Mouse (Mus musculus) gastrocnemius, postnatal 25 days (tissue): ENCODE measurements at regions not wholly inside any gene's neighbourhood (a gene's known extent, or its start where the extent isn't known, plus 50 kb on each side); places are given as distances from the start of the nearest gene placed in this dataset.
"Not testable (repeated sequence)": the region's sequence is repeated elsewhere in the genome, so short reads cannot be mapped to it uniquely, and the experiment has no call there.

Source experiments
- DNase-seq: peaks from one replicate; pipeline ENCODE4 v3.0.0; 2022

GRCm38 (mm10) chr1:14688041-14688440 is 1405.1 kb downstream of the 4930444P10Rik start:
- not testable (repeated sequence) for DNase-seq

GRCm38 (mm10) chr1:14686172-14686571 is 1407.0 kb downstream of the 4930444P10Rik start:
- DNase-seq, result no peak

DNA sequence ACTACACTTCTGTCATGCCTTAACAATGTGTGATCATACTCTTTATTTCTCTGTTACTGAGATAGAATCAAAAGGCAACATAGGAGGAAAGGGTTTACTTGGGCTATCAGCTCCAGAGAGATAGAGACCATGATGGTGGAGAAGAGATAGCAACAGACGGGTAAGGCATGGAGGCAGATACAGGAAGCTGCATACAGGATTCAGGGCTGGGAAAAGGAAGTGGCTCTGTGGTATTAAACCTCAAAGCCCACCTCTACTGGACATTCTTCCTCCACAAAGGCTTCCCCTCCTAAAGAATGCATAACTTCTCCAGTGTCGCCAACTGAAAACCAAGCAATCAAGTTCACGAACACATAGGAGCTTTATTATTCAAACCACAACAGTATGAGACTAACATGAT is 1412.7 kb downstream of the 4930444P10Rik start:
- no peak for DNase-seq

- DNase-seq, result no peak
These were observed 1420.6 kb downstream of the 4930444P10Rik start for GRCm38 (mm10) chr1:14672393-14672999.

DNA sequence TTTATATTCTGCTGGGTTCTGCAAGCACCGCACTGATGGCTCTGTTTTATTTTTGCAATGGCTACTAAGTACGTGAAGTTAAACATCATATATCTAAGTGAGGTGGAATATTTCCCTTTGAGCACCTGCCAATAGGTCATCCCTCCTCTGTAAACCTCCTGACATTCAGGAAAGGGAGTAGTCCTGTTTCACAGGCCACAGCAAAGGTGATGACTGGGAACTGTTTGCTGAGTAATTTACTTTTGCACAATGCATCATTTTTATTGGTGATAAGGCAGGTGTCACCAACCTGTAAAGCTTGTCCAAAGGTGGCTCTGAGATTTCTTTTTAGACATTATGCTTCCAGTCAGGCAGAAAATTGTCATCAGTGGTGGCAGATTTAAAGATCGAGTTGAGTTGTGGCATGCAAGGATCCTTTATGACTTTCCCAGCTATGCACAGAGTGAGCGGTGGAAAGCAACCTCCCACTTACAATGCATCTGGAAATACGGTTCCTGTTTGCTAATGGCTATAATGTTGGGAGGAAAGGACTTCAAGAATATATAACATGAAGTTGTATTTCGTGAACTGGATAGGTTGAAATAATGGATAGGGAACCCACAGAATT is 1430.3 kb downstream of the 4930444P10Rik start:
- no peak for DNase-seq

GRCm38 (mm10) chr1:14661854-14662253 is 1431.3 kb downstream of the 4930444P10Rik start:
- no peak for DNase-seq

DNA sequence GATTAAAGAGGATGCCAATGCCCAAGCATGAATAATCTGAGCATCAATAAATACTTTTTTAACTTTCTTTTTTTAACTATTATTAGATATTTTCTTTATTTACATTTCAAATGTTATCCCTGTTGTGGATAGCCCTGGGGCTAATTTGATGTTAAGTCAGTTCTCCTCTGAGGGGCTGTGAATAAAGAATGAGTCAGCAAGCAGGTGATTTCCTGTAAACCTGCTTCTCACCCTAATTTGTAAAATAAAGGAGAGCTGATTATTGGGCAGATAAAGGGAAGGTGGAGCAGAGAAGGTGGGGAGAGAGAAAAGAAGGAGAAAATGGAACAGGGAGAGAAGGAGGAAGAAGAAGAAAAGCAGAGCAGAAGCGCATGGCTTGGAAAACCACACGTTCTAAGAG is 1442.8 kb downstream of the 4930444P10Rik start:
- DNase-seq, result no peak

DNA sequence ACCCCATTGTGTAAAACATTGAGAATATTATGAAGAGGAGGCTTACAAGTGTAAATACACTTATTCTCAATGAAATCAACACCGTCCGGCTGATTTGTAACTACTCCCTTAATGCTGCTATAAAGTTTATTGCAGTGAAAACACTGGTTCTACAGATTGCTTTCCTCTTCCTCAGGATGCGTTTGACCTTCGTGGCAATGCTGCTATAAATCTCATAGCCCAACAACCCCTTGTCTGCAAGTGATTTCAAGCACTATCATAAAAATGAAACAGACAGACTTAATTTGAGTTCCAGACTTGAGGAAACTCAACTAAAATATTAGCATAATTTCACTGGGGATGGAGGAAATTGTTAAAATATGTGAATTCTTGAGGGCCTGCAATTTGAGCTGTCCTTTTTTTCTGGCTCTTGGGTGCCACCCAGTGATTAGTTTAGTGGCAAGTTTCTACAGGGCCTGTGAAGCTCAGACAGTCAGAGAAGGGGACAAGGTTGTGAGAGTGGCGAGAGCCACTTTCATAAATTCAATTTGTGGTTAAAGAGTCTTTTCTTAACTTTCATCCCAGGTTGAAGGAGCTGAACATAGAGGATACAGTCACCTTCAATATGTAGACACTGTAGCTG is 1457.4 kb downstream of the 4930444P10Rik start:
- no peak for DNase-seq

DNA sequence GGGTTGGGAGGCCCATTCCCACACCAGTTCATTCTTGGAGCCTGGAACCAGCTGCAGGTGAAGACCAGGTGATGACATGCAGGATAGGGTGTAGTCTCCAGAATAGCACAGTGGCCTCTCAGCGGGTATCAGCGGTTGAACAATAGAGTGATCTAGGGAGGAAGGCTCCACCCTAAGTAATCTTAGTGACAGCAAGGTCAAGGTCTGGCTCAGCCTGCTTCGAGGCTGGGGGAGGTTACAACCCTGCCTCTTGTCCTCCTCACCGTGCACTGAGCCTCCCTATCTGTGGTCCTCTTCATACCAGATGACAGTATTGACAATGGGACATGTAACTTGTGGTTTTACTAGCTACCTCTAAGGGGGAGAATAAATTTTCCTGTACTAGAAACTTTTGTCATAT is 1461.1 kb downstream of the 4930444P10Rik start:
- no peak for DNase-seq

DNA sequence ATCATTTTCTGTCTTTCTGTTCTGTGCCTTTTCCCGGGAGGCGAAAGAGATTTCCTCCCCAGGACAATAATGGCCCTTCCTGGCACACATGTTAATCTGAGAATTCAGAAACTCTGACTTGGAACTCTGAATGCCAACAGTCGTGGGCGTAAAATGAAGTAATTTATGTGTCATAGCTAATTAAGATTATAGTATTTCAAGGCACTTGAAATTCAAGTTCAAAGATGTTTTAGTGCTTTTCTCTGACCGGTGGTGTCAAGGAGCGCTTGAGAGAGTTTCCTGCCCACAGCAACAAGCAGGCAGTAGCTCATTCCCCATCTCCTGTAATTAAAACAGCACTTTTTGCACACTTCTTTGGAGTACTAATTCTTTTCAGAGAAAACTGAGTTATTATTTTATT is 1465.9 kb downstream of the 4930444P10Rik start:
- DNase-seq, result no peak

DNA sequence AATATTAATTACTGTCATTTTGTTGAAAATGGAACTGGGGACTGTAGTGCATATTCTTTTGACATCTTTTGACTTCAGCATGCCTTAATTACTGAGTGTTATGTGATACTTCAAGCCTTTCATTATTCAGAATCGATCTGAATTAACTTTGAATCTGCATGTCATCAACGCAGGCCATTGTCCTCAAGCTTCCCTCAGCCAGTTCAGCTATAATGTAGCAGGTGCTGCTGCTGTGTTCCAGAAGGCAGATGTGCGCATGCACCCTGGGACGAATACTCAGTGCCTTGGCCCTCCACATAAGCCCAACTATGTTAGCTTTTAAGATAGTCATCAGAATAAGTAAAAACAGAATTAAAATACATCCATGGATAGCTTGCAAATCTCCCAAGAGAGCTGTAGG is 1466.4 kb downstream of the 4930444P10Rik start:
- no peak for DNase-seq

DNA sequence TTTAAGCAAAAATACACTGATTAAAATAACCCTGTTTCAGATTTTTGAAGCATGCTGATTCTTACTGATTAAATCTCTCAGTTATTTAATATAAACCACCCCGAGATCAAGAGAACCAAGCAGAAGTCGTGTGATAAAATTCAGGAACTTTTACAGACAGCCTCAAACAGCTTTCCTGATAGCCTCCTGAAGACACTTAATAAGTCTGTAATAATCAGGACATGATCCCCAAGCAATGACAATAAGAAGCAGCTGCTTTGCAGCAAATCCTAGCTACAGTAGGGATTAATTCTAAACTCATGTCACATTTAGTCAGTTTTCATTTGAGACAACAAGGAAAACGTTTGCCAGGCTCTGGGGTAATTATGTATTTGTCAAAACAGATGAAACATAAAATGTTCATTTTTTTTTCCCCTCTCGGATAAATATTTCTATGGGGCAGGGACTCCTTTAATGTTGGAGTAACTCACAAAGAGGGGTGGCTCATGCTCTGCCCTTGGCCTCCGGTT is 1472.1 kb downstream of the 4930444P10Rik start:
- DNase-seq, result no peak

GRCm38 (mm10) chr1:14613232-14613894 is 1479.8 kb downstream of the 4930444P10Rik start:
- DNase-seq, result no peak

DNA sequence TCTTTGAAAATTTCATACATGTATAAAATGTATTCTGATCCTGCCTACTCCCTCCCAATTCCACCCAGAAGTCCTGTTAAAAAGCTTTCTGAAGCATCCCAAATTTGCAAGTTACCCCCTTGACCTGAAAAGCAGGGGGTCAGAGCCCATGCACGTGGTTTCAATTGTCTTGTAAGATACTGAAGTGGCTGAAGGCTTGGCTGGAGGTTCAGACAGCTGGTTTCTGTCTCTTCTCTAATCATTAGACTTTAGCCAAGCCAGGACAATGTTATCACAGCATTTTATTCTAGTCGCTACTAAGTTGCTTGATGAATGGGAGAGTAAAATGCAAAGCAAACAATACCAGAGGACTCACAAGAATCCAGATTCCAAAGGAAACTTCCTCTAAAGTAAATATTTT is 1484.1 kb downstream of the 4930444P10Rik start:
- no peak for DNase-seq

GRCm38 (mm10) chr1:14595961-14596360 is 1497.2 kb downstream of the 4930444P10Rik start:
- no peak for DNase-seq

GRCm38 (mm10) chr1:14589905-14590304 is 1503.2 kb downstream of the 4930444P10Rik start:
- DNase-seq, result peak; percentile 33

DNA sequence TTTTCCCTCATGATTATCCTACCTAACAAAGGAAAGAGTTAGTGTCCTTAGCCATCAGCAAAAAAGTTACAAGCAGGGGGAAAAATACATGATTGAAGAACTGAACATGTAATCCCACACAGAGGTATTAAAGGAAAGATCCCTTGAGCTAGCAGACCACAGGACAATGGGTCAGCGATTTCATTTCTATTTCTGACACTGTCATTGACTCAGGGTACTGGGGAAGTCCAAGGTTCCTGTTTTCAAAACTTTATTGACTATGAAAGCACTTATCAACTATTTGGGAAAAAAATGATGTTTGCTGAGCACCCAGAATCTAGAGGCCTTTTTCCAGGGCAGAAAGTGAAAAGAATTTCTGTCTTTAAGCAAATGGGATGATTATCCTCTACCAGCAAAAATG is 1513.7 kb downstream of the 4930444P10Rik start:
- no peak for DNase-seq

DNA sequence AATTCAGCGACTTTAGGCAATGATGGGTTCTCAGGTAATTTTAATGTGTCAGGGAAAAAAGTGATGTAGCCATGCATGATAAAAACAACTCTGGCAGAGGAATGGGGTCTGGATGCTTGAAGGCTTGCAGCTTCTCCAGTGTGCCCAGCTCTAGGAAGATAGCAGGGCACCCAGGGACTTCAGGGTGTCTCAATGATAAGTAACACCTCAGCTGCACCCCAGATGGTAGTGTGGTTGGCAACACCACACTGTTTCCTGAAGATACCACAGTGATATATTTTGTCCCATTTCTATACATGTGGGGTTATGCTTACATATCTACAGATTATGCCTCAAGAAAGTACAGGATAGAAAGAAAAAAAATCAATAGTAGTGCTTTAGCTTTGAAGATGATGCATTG is 1516.9 kb downstream of the 4930444P10Rik start:
- DNase-seq, result no peak

DNA sequence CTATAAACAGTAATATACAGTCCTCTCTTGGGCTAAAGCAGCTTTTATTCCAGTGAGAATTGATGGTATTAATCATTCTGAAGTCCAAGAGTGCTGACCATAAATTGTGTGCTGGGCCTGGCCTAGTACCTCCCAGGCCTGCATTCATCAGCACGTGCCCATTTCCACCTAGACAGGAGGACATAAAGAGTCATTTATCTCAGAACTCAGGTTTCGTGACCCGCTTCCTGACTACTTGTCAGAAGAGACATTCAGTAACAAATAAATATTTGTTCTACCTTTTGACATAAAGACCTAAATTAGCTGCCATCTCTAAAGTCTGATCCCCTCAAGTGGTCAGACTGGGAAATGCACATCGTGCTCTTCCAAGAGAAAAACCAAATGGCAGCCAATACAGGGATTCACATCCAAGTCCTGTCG is 1522.6 kb downstream of the 4930444P10Rik start:
- DNase-seq, result no peak

GRCm38 (mm10) chr1:14570113-14570512 is 1523.0 kb downstream of the 4930444P10Rik start:
- no peak for DNase-seq

DNA sequence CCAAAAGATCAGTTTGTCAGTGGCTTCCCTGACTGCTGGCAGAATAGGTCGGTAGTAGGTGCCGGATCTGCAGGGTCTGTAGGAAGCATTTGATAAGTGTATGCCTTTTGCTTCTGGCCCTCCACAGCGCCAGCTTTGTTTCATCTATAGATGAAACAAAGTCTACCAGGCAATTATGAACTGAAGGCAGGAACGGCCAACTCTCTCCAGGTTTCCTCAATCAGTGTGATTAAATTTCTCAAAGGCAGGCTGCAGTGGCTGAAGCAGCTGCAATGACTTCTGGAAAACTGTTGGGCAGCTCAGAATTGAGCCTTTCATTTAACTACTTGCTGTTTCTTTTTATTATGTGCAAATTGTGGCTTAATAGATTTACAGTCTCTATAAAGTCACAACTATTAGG is 1526.1 kb downstream of the 4930444P10Rik start:
- no peak for DNase-seq

GRCm38 (mm10) chr1:14566386-14566785 is 1526.7 kb downstream of the 4930444P10Rik start:
- DNase-seq, result no peak
